Mouse (Mus musculus) lung, embryonic 14.5 days (tissue): Measurements from ENCODE around the gene Adat3. TPM values are rescaled to one million over a fixed set of nuclear protein-coding genes. Genes with fewer than 3 reads are reported as not detected.

ENCODE experiments used
- ATAC-seq: fragments of 200-750 bp; cut with Nextera tagmentation; 2 replicates; pipeline ENCODE4 v1.8.0; 2017; ENCODE audit warnings: mild to moderate bottlenecking, moderate TSS enrichment, moderate library complexity; ENCODE audit not compliant: insufficient read depth
- DNase-seq: peaks from one replicate; pipeline ENCODE4 v3.0.0-alpha.2; 2015
- H3K27ac ChIP-seq: fragments of 300-500 bp; sonication (generic); 2 replicates; pipeline ENCODE4 v1.5.1; 2014; ENCODE audit warnings: low read depth, mild to moderate bottlenecking, moderate library complexity
- H3K27me3 ChIP-seq: fragments of 300-500 bp; sonication (generic); 2 replicates; pipeline ENCODE4 v1.6.1; 2014; ENCODE audit warnings: low read length, control low read depth; ENCODE audit not compliant: insufficient read depth
- H3K36me3 ChIP-seq: fragments of 300-500 bp; sonication (generic); 2 replicates; pipeline ENCODE4 v1.6.1; 2014; ENCODE audit warnings: control low read depth; ENCODE audit not compliant: insufficient read depth
- H3K4me1 ChIP-seq: fragments of 300-500 bp; sonication (generic); 2 replicates; pipeline ENCODE4 v1.6.1; 2014; ENCODE audit warnings: antibody characterized with exemption, control low read depth; ENCODE audit not compliant: insufficient read depth
- H3K4me2 ChIP-seq: fragments of 300-500 bp; sonication (generic); 2 replicates; pipeline ENCODE4 v1.6.1; 2014; ENCODE audit warnings: mild to moderate bottlenecking
- H3K4me3 ChIP-seq: fragments of 300-500 bp; sonication (generic); 2 replicates; pipeline ENCODE4 v1.5.1; 2014; ENCODE audit warnings: low read depth, low read length
- H3K9ac ChIP-seq: fragments of 300-500 bp; sonication (generic); 2 replicates; pipeline ENCODE4 v1.6.1; 2014
- H3K9me3 ChIP-seq: fragments of 300-500 bp; sonication (generic); 2 replicates; pipeline ENCODE4 v1.6.1; 2016; ENCODE audit warnings: low read depth, low read length, control low read depth
- CTCF ChIP-seq: IDR thresholded peaks from 2 replicates; pipeline ENCODE4 v1.5.1; 2016; ENCODE audit warnings: antibody characterized with exemption, low read depth
- WGBS: fragments of 180-500 bp; shearing (Covaris S2); extraction: QIAGEN DNeasy Blood & Tissue Kit; methylation state at CpG from one replicate; pipeline ENCODE4 v1.1.7; 2014; 5-methylcytosine and 5-hydroxymethylcytosine counted together
- polyA plus RNA-seq: library from polyadenylated mRNA; unstranded; fragments of >200 nt; fragmentation: Nextera tagmentation; extraction: Ambion mirVana; gene quantifications from 2 replicates; pipeline ENCODE4 v1.2.1, GENCODE M21; 2014

Gene Adat3
- polyA plus RNA-seq, 1 experiment from 2014 or later, result 10.1 TPM

GRCm38 (mm10) chr10:80610116-80610785 is 7.6 kb downstream of the Adat3 start:
- Histone ChIP-seq H3K9ac (no peak overlapping the region), H3K4me1 (no peaks in the 10 kb centered on the region), H3K4me2 (no peak overlapping the region), H3K27me3 (no peaks in the 10 kb centered on the region), H3K27ac (no peak overlapping the region), H3K4me3 (no peak overlapping the region), H3K9me3 (no peaks in the 10 kb centered on the region), H3K36me3 (peaks cover 86% of the 10 kb centered on the region)
- TF ChIP-seq CTCF, result no peak
- no peak for DNase-seq
- WGBS, result 87% methylated on average over 9 of the region's 9 CpGs
- no peak for ATAC-seq

- Histone ChIP-seq H3K4me1 (no peaks in the 10 kb centered on the region), H3K9ac (no peak overlapping the region), H3K4me3 (no peak overlapping the region), H3K27me3 (no peaks in the 10 kb centered on the region), H3K27ac (no peak overlapping the region), H3K4me2 (no peak overlapping the region), H3K36me3 (peaks cover 90% of the 10 kb centered on the region), H3K9me3 (no peaks in the 10 kb centered on the region)
- peak; percentile 70 for DNase-seq
- TF ChIP-seq CTCF, result peak; percentile 86
- no peak for ATAC-seq
- 55% methylated on average over 4 of the region's 4 CpGs for WGBS
These were observed 8.3 kb downstream of the Adat3 start for GRCm38 (mm10) chr10:80611024-80611423.

- TF ChIP-seq CTCF, result no peak
- Histone ChIP-seq H3K4me1 (no peaks in the 10 kb centered on the region), H3K9ac (no peak overlapping the region), H3K27me3 (no peaks in the 10 kb centered on the region), H3K27ac (no peak overlapping the region), H3K36me3 (peaks cover 82% of the 10 kb centered on the region), H3K9me3 (no peaks in the 10 kb centered on the region), H3K4me2 (no peak overlapping the region), H3K4me3 (no peak overlapping the region)
- DNase-seq (no peak), ATAC-seq (no peak)
- WGBS, result 89% methylated on average over 3 of the region's 3 CpGs
These were observed 9.2 kb downstream of the Adat3 start for GRCm38 (mm10) chr10:80611905-80612304.

GRCm38 (mm10) chr10:80613821-80614220 is 11.1 kb downstream of the Adat3 start:
- no peak for TF ChIP-seq CTCF
- H3K36me3 ChIP-seq, result peaks cover 62% of the 10 kb centered on the region
- no peaks in the 10 kb centered on the region for H3K4me1 ChIP-seq
- no peak for DNase-seq
- H3K27me3 ChIP-seq, result no peaks in the 10 kb centered on the region
- H3K9ac ChIP-seq, result no peak overlapping the region
- ATAC-seq, result no peak
- H3K27ac ChIP-seq, result no peak overlapping the region
- H3K9me3 ChIP-seq, result no peaks in the 10 kb centered on the region
- 78% methylated on average over 3 of the region's 3 CpGs for WGBS
- H3K4me3 ChIP-seq, result no peak overlapping the region
- H3K4me2 ChIP-seq, result no peak overlapping the region

GRCm38 (mm10) chr10:80614351-80614750 is 11.7 kb downstream of the Adat3 start:
- Histone ChIP-seq H3K9ac (no peak overlapping the region), H3K4me3 (no peak overlapping the region), H3K27me3 (no peaks in the 10 kb centered on the region), H3K9me3 (no peaks in the 10 kb centered on the region), H3K4me1 (no peaks in the 10 kb centered on the region), H3K36me3 (peaks cover 58% of the 10 kb centered on the region), H3K4me2 (no peak overlapping the region), H3K27ac (no peak overlapping the region)
- no peak for TF ChIP-seq CTCF
- no peak for ATAC-seq
- DNase-seq, result no peak
- WGBS, result 85% methylated on average over 6 of the region's 6 CpGs

- no peak for ATAC-seq
- 0 out of 2 replicates have a peak, but pooled peaks cover 5% of the 10 kb centered on the region for H3K4me1 ChIP-seq
- H3K4me3 ChIP-seq, result no peak overlapping the region
- H3K27ac ChIP-seq, result peak overlapping the region; percentile 46; the same call in 1 of the 2 replicates
- no peak for TF ChIP-seq CTCF
- 66% methylated on average over 9 of the region's 9 CpGs for WGBS
- H3K9me3 ChIP-seq, result no peaks in the 10 kb centered on the region
- H3K9ac ChIP-seq, result no peak overlapping the region
- peaks cover 24% of the 10 kb centered on the region for H3K36me3 ChIP-seq
- peak; percentile 53 for DNase-seq
- no peak overlapping the region for H3K4me2 ChIP-seq
- H3K27me3 ChIP-seq, result no peaks in the 10 kb centered on the region
These were observed 15.5 kb downstream of the Adat3 start for GRCm38 (mm10) chr10:80618181-80618580.

- WGBS, result 30% methylated on average over 8 of the region's 8 CpGs
- H3K27me3 ChIP-seq, result no peaks in the 10 kb centered on the region
- DNase-seq (no peak), ATAC-seq (no peak)
- H3K9me3 ChIP-seq, result no peaks in the 10 kb centered on the region
- no peak overlapping the region; the same call in 1 of the 2 replicates for H3K9ac ChIP-seq
- peaks cover 5% of the 10 kb centered on the region; the same call in 1 of the 2 replicates for H3K4me1 ChIP-seq
- TF ChIP-seq CTCF, result no peak
- H3K27ac ChIP-seq, result no peak overlapping the region
- no peak overlapping the region for H3K4me3 ChIP-seq
- peaks cover 12% of the 10 kb centered on the region for H3K36me3 ChIP-seq
- no peak overlapping the region for H3K4me2 ChIP-seq
These were observed 17.0 kb downstream of the Adat3 start for GRCm38 (mm10) chr10:80619465-80620244.
